Mouse (Mus musculus) heart, embryonic 11.5 days (tissue): ENCODE measurements around the gene Dhrs13. TPM values are rescaled to one million over a fixed set of nuclear protein-coding genes. Genes with fewer than 3 reads are reported as not detected.
"Not testable (repeated sequence)": the region's sequence is repeated elsewhere in the genome, so short reads cannot be mapped to it uniquely, and the experiment has no call there.

Experiments
- ATAC-seq: fragments of 200-750 bp; cut with Nextera tagmentation; replicated peaks from 2 replicates; pipeline ENCODE4 v1.8.0; 2017; ENCODE audit warnings: moderate library complexity; ENCODE audit not compliant: insufficient number of reproducible peaks, low FRiP score, low TSS enrichment
- H3K27ac ChIP-seq: fragments of 300-500 bp; sonication (generic); 2 replicates; pipeline ENCODE4 v1.5.1; 2014; ENCODE audit warnings: mild to moderate bottlenecking, low read depth, low read length
- H3K27me3 ChIP-seq: fragments of 300-500 bp; sonication (generic); 2 replicates; pipeline ENCODE4 v1.6.1; 2014; ENCODE audit warnings: mild to moderate bottlenecking, low read length, mixed read lengths; ENCODE audit not compliant: control insufficient read depth, insufficient read depth
- H3K36me3 ChIP-seq: fragments of 300-500 bp; sonication (generic); 2 replicates; pipeline ENCODE4 v1.6.1; 2014; ENCODE audit warnings: mild to moderate bottlenecking, low read length, moderate library complexity, mixed read lengths; ENCODE audit not compliant: control insufficient read depth, insufficient read depth
- H3K4me1 ChIP-seq: fragments of 300-500 bp; sonication (generic); 2 replicates; pipeline ENCODE4 v1.6.1; 2014; ENCODE audit warnings: low read length; ENCODE audit not compliant: control insufficient read depth, insufficient read depth
- H3K4me2 ChIP-seq: fragments of 300-500 bp; sonication (generic); 2 replicates; pipeline ENCODE4 v1.6.1; 2014; ENCODE audit warnings: mild to moderate bottlenecking, moderate library complexity
- H3K4me3 ChIP-seq: fragments of 300-500 bp; sonication (generic); 2 replicates; pipeline ENCODE4 v1.5.1; 2014; ENCODE audit warnings: low read depth, low read length
- H3K9ac ChIP-seq: fragments of 300-500 bp; sonication (generic); 2 replicates; pipeline ENCODE4 v1.6.1; 2014; ENCODE audit warnings: mild to moderate bottlenecking, low read depth, low read length, moderate library complexity
- H3K9me3 ChIP-seq: fragments of 300-500 bp; sonication (generic); replicated peaks from 2 replicates; pipeline ENCODE4 v1.6.1; 2016; ENCODE audit warnings: low read length; ENCODE audit not compliant: control insufficient read depth
- WGBS: fragments of 180-500 bp; shearing (Covaris S2); extraction: QIAGEN DNeasy Blood & Tissue Kit; methylation state at CpG from one replicate; pipeline ENCODE4 v1.1.7; 2014; ENCODE audit not compliant: insufficient replicate concordance; 5-methylcytosine and 5-hydroxymethylcytosine counted together
- polyA plus RNA-seq: library from polyadenylated mRNA; unstranded; fragments of >200 nt; fragmentation: Nextera tagmentation; extraction: Ambion mirVana; gene quantifications from 2 replicates; pipeline ENCODE4 v1.2.1, GENCODE M21; 2014

Gene Dhrs13
- polyA plus RNA-seq, 1 experiment from 2014 or later, result 15.8 TPM

DNA sequence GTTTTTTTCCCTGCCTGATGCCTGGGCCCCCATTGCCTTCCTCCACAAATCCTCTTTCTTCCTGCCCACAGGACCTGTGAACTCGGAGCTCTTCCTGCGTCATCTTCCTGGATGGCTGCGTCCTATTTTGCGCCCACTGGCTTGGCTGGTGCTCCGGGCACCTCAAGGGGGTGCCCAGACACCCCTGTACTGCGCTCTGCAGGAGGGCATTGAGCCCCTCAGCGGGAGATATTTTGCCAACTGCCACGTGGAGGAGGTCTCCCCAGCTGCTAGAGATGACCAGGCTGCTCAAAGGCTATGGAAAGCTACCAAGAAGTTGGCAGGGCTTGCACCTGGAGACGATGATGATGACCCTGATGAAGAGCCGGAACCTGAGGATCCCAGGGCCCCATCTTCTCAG lies 4.7 kb downstream of the Dhrs13 start:
- H3K4me1 ChIP-seq, result peaks cover 15% of the 10 kb centered on the region
- no peaks in the 10 kb centered on the region for H3K36me3 ChIP-seq
- H3K27ac ChIP-seq, result no peak overlapping the region
- no peak overlapping the region for H3K4me2 ChIP-seq
- H3K9ac ChIP-seq, result no peak overlapping the region
- 78% methylated on average over 10 of the region's 10 CpGs for WGBS
- H3K4me3 ChIP-seq, result no peak overlapping the region
- no peak for ATAC-seq
- no peaks in the 10 kb centered on the region for H3K9me3 ChIP-seq
- H3K27me3 ChIP-seq, result no peaks in the 10 kb centered on the region

- Histone ChIP-seq H3K4me3 (peak within 1 kb of the TSS; percentile 95), H3K36me3 (no peaks in the 10 kb centered on the region), H3K4me1 (peaks cover 8% of the 10 kb centered on the region), H3K27ac (peak within 1 kb of the TSS; percentile 68), H3K9me3 (no peaks in the 10 kb centered on the region), H3K4me2 (peak within 1 kb of the TSS; percentile 90), H3K9ac (peak within 1 kb of the TSS; percentile 95), H3K27me3 (no peaks in the 10 kb centered on the region)
- peak; percentile 79 for ATAC-seq
- 2% methylated on average over 55 of the region's 55 CpGs for WGBS
These were observed 6.0 kb downstream of the Dhrs13 start, which contains the start of gene Flot2 for GRCm38 (mm10) chr11:78037831-78038752. TSS of gene Flot2 (plus strand) at chr11:78037931.

DNA sequence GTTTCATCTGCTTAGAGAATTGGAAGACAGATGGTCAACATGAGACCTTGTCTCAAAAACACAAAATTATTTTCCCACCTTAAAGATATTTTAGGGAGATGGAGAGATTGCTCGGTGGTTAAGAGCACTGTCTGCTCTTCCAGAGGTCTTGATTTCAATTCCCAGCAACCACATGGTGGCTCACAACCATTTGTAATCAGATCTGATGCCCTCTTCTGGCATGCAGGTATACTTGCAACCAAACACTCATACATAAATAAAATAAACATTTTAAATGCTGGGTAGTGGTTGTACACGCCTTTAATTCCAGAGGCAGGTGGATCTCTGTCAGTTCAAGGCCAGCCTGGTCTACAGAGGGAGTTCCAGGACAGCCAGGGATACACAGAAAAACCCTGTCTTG lies 8.8 kb downstream of the Dhrs13 start:
- Histone ChIP-seq H3K4me1 (peaks cover 16% of the 10 kb centered on the region), H3K4me2 (no peak overlapping the region), H3K9me3 (no peaks in the 10 kb centered on the region), H3K9ac (no peak overlapping the region), H3K27me3 (no peaks in the 10 kb centered on the region), H3K36me3 (no peaks in the 10 kb centered on the region), H3K27ac (no peak overlapping the region), H3K4me3 (no peak overlapping the region)
- WGBS, result 68% methylated on average over 2 of the region's 2 CpGs
- no peak for ATAC-seq

- not testable (repeated sequence) for H3K4me3 ChIP-seq, H3K27ac ChIP-seq, ATAC-seq, H3K9ac ChIP-seq, H3K4me2 ChIP-seq, H3K36me3 ChIP-seq, H3K9me3 ChIP-seq, H3K27me3 ChIP-seq
- WGBS, result 92% methylated on average over 4 of the region's 4 CpGs
- H3K4me1 ChIP-seq, result peaks cover 16% of the 10 kb centered on the region
These were observed 10.3 kb downstream of the Dhrs13 start for GRCm38 (mm10) chr11:78042290-78042870.

DNA sequence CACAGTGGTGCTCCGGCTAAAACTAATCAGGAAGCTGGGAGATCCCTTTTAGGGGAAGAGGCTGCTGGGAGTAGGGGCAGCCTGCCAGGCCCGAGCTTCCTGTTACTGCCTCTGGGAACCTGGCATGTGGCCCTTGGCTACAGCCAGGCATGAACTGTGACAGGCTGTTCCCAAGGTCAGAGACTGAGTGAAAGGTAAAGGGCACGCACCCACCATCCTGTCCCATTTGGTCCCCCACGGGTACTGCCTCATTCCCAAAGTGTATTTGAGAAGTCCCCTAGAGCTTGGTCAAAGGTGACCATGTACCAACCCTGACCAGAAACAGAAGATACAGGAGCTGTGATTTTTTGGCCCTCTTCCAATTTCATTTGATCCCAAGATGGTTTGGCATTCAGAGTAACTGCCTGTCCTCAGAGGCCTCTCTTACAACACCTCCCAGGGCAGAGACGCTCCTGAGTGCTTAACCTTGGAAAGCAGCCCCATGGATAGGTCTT lies 12.7 kb downstream of the Dhrs13 start:
- peak overlapping the region; percentile 36 for H3K27ac ChIP-seq

GRCm38 (mm10) chr11:78048637-78049036 lies 16.6 kb downstream of the Dhrs13 start:
- H3K9me3 ChIP-seq, ATAC-seq, H3K27me3 ChIP-seq, H3K4me3 ChIP-seq, H3K4me2 ChIP-seq, H3K27ac ChIP-seq, H3K4me1 ChIP-seq, H3K9ac ChIP-seq, H3K36me3 ChIP-seq: not testable (repeated sequence)
- 100% methylated on average over 3 of the region's 4 CpGs for WGBS

More for the DNA sequence above, 12.7 kb downstream of the Dhrs13 start:
- 74% methylated on average over 5 of the region's 5 CpGs for WGBS
- no peaks in the 10 kb centered on the region for H3K27me3 ChIP-seq
- H3K4me3 ChIP-seq, result no peak overlapping the region
- no peaks in the 10 kb centered on the region for H3K36me3 ChIP-seq
- no peak for ATAC-seq
- H3K4me1 ChIP-seq, result peaks cover 9% of the 10 kb centered on the region
- no peak overlapping the region; the same call in 1 of the 2 replicates for H3K4me2 ChIP-seq
- H3K9me3 ChIP-seq, result no peaks in the 10 kb centered on the region
- peak overlapping the region; percentile 4; the same call in 1 of the 2 replicates for H3K9ac ChIP-seq

GRCm38 (mm10) chr11:78053078-78053477 lies 21.0 kb downstream of the Dhrs13 start:
- Histone ChIP-seq H3K27me3 (no peaks in the 10 kb centered on the region), H3K27ac (no peak overlapping the region), H3K4me2 (no peak overlapping the region), H3K4me3 (no peak overlapping the region), H3K36me3 (peaks cover 2% of the 10 kb centered on the region; the same call in 1 of the 2 replicates), H3K9ac (no peak overlapping the region), H3K9me3 (no peaks in the 10 kb centered on the region), H3K4me1 (no peaks in the 10 kb centered on the region)
- WGBS, result 77% methylated on average over 8 of the region's 8 CpGs
- no peak for ATAC-seq

- Histone ChIP-seq H3K9me3 (no peaks in the 10 kb centered on the region), H3K9ac (no peak overlapping the region), H3K4me3 (no peak overlapping the region), H3K4me2 (no peak overlapping the region), H3K27me3 (no peaks in the 10 kb centered on the region), H3K36me3 (peaks cover 2% of the 10 kb centered on the region; the same call in 1 of the 2 replicates), H3K27ac (no peak overlapping the region), H3K4me1 (0 out of 2 replicates have a peak, but pooled peaks cover under 1% of the 10 kb centered on the region)
- WGBS, result 82% methylated on average over 8 of the region's 8 CpGs
- no peak for ATAC-seq
These were observed 24.9 kb downstream of the Dhrs13 start for GRCm38 (mm10) chr11:78056946-78057345.
